8 mouse cellular contexts compared by ENCODE assay signal in genomic region chr8:117465250-117465649, GRCm38 (mm10). TPM values are rescaled to one million over a fixed set of nuclear protein-coding genes. Genes with fewer than 3 reads are reported as not detected.
DNase-seq lines count a peak whose midpoint lies in the region; ATAC-seq and TF ChIP-seq lines count a peak whose summit lies in the region.

No protein-coding gene starts in this region.

- H3K4me1 ChIP-seq in heart, embryonic 16.5 days (ENCODE audit: control insufficient read depth, insufficient read depth, low read length), result peaks cover 2% of the 10 kb centered on the region; the same call in 1 of the 2 replicates
- H3K4me1 ChIP-seq in liver, embryonic 16.5 days (ENCODE audit: control insufficient read depth, low read depth, low read length), result peaks cover 6% of the 10 kb centered on the region
- peaks cover 12% of the 10 kb centered on the region for H3K4me1 ChIP-seq in neural tube, embryonic 12.5 days
- H3K4me1 ChIP-seq in thymus, adult 2 months (replicated peaks; ENCODE audit: control insufficient read depth, insufficient read depth, low read length), result peaks cover 7% of the 10 kb centered on the region

- peaks cover 4% of the 10 kb centered on the region for H3K9me3 ChIP-seq in heart, embryonic 16.5 days (replicated peaks; ENCODE audit: control insufficient read depth, low read length)
- H3K9me3 ChIP-seq in liver, embryonic 16.5 days (replicated peaks; ENCODE audit: control insufficient read depth, low read length), result no peaks in the 10 kb centered on the region
- no peaks in the 10 kb centered on the region for H3K9me3 ChIP-seq in neural tube, embryonic 12.5 days

- no peaks in the 10 kb centered on the region for H3K27me3 ChIP-seq in heart, embryonic 16.5 days (ENCODE audit: control insufficient read depth, insufficient read depth, low read length)
- H3K27me3 ChIP-seq in liver, embryonic 16.5 days (ENCODE audit: control insufficient read depth, insufficient read depth, low read depth, low read length), result no peaks in the 10 kb centered on the region; the same call in none of the 2 replicates
- H3K27me3 ChIP-seq in neural tube, embryonic 12.5 days (replicated peaks), result no peaks in the 10 kb centered on the region
- no peaks in the 10 kb centered on the region for H3K27me3 ChIP-seq in thymus, adult 2 months (ENCODE audit: control insufficient read depth, insufficient read depth, low read length)

- no peak overlapping the region for H3K4me3 ChIP-seq in heart, embryonic 16.5 days (ENCODE audit: low read length)
- no peak overlapping the region for H3K4me3 ChIP-seq in liver, embryonic 16.5 days (ENCODE audit: low read depth, low read length)
- no peak overlapping the region for H3K4me3 ChIP-seq in neural tube, embryonic 12.5 days
- no peak overlapping the region for H3K4me3 ChIP-seq in thymus, adult 2 months (ENCODE audit: control insufficient read depth, insufficient read depth, low read length)

- no peak for TF ChIP-seq POLR2A in thymus, adult 2 months (IDR thresholded peaks at IDR 0.05; ENCODE audit: control insufficient read depth, extremely low read depth, insufficient read depth, low read length, poor library complexity)

- 31% methylated on average over 5 of the region's 5 CpGs for WGBS in heart, embryonic 16.5 days
- WGBS in liver, embryonic 16.5 days (ENCODE audit: insufficient replicate concordance), result 27% methylated on average over 5 of the region's 5 CpGs
- WGBS in neural tube, embryonic 12.5 days, result 41% methylated on average over 5 of the region's 5 CpGs
- WGBS in thymus, adult 2 months, result 32% methylated on average over 5 of the region's 5 CpGs

- no peak for TF ChIP-seq CTCF in thymus, adult 2 months (IDR thresholded peaks at IDR 0.05; ENCODE audit: borderline replicate concordance, control insufficient read depth, extremely low read depth, insufficient read depth, low read length, poor library complexity)

- no peak overlapping the region for H3K9ac ChIP-seq in heart, embryonic 16.5 days (ENCODE audit: low read length)
- no peak overlapping the region for H3K9ac ChIP-seq in liver, embryonic 16.5 days (ENCODE audit: low read depth, low read length)
- no peak overlapping the region for H3K9ac ChIP-seq in neural tube, embryonic 12.5 days

- H3K4me2 ChIP-seq in heart, embryonic 16.5 days (ENCODE audit: low read depth, low read length), result no peak overlapping the region
- no peak overlapping the region for H3K4me2 ChIP-seq in liver, embryonic 16.5 days (ENCODE audit: low read depth, low read length)
- H3K4me2 ChIP-seq in neural tube, embryonic 12.5 days (replicated peaks), result no peak overlapping the region

- H3K27ac ChIP-seq in heart, embryonic 16.5 days (ENCODE audit: low read length), result no peak overlapping the region
- no peak overlapping the region for H3K27ac ChIP-seq in liver, embryonic 16.5 days (ENCODE audit: low read length)
- H3K27ac ChIP-seq in neural tube, embryonic 12.5 days, result no peak overlapping the region
- no peak overlapping the region for H3K27ac ChIP-seq in thymus, adult 2 months (ENCODE audit: control insufficient read depth, insufficient read depth, low read length)

- ATAC-seq in heart, embryonic 16.5 days (replicated peaks; ENCODE audit: extremely low read depth, insufficient read depth, low FRiP score), result peak; percentile 75; the same call in 1 of the 2 replicates
- ATAC-seq in liver, embryonic 16.5 days (ENCODE audit: low read depth), result peak; percentile 62
- peak; percentile 52; the same call in 1 of the 2 replicates for ATAC-seq in neural tube, embryonic 12.5 days (ENCODE audit: low FRiP score, low read depth)

- H3K36me3 ChIP-seq in heart, embryonic 16.5 days (ENCODE audit: control insufficient read depth, insufficient read depth), result no peaks in the 10 kb centered on the region
- H3K36me3 ChIP-seq in liver, embryonic 16.5 days (ENCODE audit: control insufficient read depth, insufficient read depth), result no peaks in the 10 kb centered on the region
- no peaks in the 10 kb centered on the region for H3K36me3 ChIP-seq in neural tube, embryonic 12.5 days
- H3K36me3 ChIP-seq in thymus, adult 2 months (ENCODE audit: control insufficient read depth, insufficient read depth, low read length), result no peaks in the 10 kb centered on the region

- DNase-seq in CD4-positive helper T cell, adult 2 months (ENCODE audit: low read depth, low spot score), result peak; percentile 83
- peak; percentile 87 for DNase-seq in R1 (ENCODE audit: low read depth, low spot score)
- DNase-seq in cerebellum, postnatal 14 days, result peak; percentile 84 to 85
- DNase-seq in kidney, postnatal 14 days, result peak; percentile 75
- DNase-seq in thymus, adult 2 months, result peak; percentile 65

RNA-seq across cellular contexts. Expression of gene Plcg2, which starts 32.8 kb away (rescaled TPM):
- 7.0 and 7.2 TPM in 2 replicates for polyA plus RNA-seq in heart, embryonic 16.5 days (2015; fragmentation: Nextera tagmentation; extraction: Ambion mirVana)
- 8.1 and 8.4 TPM in 2 replicates for polyA plus RNA-seq in liver, embryonic 16.5 days (2015; fragmentation: Nextera tagmentation; extraction: Ambion mirVana)
- polyA plus RNA-seq in neural tube, embryonic 12.5 days (2016; fragmentation: Nextera tagmentation; extraction: Ambion mirVana), result 2.1 and 2.2 TPM in 2 replicates
- 9.0 and 10.7 TPM in 2 replicates for polyA plus RNA-seq in thymus, adult 2 months (2012; rRNA removed)
